Mouse (Mus musculus) spleen, postnatal 10 days (tissue): Measurements from ENCODE around the gene Ak3.

ENCODE experiments used
- DNase-seq, 2 experiments: peaks; one replicate each; pipeline ENCODE4 v3.0.0; 2021 to 2022; ENCODE audit warnings: low spot score in 2 of 2

The Ak3 gene

DNA sequence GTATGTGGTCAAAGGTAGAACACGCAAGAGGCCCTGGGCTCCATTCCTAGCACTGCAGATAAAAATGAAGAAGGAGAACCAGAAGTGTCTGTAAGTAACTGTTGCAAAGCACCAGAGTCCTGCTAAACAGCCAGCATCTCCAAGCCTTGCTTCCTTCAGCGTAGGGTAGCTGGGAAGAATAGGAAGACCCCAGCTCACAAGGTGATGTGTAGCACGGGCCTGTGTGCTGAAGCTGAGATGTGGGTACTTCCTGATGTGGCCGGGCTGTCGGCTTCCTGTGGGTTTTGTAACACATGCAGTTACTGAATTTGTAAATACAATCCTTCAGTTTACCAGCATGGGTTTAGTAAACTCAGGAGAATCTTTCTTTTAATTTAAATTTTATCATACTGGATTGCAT lies 52.4 kb downstream of the Ak3 start:
- no peak for DNase-seq

DNA sequence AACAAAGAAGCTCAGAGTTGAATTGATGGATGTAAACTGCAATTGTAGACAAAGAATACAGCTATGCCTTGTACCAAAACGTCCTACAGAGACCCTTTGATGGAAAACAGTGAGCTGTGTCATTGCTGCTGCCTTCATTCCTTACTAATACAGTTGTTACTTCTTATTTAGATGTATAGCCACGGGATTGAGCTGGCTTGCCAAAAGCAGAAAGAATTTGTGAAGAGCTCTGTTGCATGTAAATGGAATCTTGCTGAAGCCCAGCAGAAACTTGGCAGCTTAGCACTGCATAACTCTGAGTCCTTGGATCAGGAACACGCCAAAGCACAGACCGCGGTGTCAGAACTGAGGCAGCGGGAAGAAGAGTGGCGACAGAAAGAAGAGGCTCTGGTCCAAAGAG lies 52.9 kb downstream of the Ak3 start:
- DNase-seq, result no peak

DNA sequence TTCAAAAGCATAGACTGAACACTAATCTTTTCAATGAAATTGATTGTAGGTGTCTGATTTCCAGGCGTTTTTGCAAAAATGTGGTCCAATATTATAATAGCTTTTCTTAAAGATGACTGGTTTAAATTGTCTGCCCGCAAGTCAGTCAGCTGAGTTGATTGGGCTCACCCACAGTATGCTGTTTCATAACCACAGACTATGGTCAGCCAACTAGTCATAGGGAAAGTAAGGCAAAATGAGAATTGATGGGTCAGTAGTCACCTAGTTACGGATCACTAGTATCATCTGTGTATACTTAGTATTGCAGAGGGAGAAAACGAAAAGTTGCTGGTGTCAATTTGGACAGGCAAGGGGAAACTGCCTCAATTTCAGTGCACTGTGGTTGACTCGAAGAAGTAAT lies 56.4 kb downstream of the Ak3 start:
- DNase-seq, result no peak

DNA sequence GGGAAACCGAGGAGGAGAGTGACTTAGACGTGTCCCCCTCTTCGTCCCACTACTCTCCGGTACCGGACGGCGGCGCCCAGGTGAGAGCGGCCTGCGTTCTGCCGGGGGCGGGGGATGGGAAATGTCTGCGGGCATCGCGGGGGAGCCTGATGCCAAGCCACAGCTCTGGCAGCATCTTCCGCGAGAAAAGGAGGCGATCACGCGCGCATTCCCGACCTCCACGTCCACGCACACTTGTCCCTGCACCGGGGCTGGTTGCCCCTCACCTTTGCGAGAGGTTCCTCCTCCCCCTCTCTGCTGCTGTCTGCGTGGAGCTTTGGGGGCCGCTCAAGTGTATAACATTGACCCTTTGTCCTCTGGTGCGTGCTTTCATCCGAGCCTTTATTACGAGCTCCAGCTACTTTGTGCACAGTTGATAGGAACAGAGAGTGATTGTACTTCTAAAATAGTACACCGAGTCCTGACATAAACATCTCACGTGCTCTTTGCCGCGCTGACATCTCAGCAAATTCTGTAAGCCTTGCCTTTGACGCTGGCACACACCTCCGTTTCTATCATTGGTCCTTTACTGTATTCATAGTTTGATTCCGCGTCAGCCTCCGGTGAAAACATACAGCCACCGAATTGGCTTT lies 57.1 kb downstream of the Ak3 start:
- no peak for DNase-seq

DNA sequence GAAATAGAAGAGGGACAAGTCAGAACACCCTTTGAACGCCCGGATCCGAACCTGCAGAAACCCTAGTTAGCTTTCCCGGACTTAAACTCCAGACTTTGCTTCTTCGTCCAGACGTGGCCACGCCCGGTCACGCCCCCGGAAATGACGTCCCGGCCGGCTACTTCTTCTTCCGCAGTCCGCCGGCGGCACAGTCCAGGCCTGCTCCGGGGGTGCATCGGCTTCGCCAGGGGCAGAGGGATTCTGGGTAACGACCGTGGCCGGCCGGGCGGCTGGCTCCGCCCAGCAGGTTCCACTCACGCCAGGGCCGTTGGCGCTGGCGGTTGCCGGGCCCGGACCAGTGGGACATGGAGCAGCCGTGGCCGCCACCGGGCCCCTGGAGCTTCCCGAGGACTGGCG lies 57.6 kb downstream of the Ak3 start, which contains the start of gene Cdc37l1:
Gene Cdc37l1 (plus strand): TSS at position 159 of the 396 bp plus-strand sequence.
- DNase-seq, result peak; percentile 97 to 99

- DNase-seq, result no peak
Measured at GRCm38 (mm10) chr19:28989515-28989914, 58.2 kb downstream of the Ak3 start.

GRCm38 (mm10) chr19:28982617-28983016 lies 65.1 kb downstream of the Ak3 start:
- no peak for DNase-seq

DNA sequence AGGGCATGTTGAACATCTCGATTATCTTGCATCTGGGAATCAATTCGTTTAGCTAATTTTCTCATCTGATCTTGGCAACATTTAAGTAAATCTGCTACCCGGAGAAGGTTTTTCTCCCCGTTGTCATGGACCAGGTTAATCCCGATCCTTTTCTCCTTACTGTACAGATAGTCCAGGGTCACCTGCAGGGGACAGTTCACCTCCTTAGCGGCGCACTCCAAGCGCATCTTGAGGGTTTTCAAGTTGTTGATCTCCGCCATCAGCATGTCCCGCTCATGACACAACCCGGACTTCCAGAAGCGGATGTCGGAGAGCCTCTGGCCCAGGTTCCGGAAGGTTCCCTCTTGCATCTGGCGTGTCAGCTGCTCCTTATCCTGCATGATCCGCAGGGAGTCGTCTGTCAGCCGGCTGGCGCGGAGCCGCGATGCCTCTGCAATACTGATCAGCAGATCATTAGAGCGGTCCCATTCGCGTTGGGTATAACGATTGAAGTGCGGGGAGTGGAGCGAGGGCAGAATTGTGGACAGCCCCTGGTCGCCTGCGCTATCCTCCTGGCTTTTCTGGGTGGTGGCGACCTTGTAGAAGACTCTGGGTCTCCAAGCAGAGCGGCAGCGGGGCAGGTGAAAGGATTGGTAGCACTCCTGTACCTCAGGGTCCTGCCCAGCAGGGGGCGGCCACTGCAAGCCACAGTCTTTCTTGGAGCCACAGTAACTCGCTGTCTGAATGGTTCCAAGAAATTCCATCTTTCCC lies 72.7 kb downstream of the Ak3 start:
- DNase-seq, result peak; percentile 72 to 85
